In genomic region chr14:122313328-122313727, GRCm38 (mm10) we compare ENCODE assay signal across 32 mouse cellular contexts.
"Had no signal": no experiment of that assay in that cellular context is flagged by ENCODE, and none has a peak within 500 bp of the region (broad histone marks: within the 10 kb centered on the region; RNA-seq: fewer than 3 reads in every experiment).

No protein-coding gene starts in this region.

- H3K4me3 ChIP-seq: left cerebral cortex, adult 2 months; limb, embryonic 10.5 days; limb, embryonic 12.5 days; limb, embryonic 13.5 days; limb, embryonic 15.5 days; liver, embryonic 12.5 days; liver, embryonic 13.5 days; liver, embryonic 15.5 days; lung, embryonic 15.5 days; megakaryocyte, embryonic 14.5 days; midbrain, embryonic 10.5 days; midbrain, embryonic 12.5 days; midbrain, embryonic 13.5 days; midbrain, embryonic 15.5 days; myocyte had no signal

- ATAC-seq: liver, embryonic 12.5 days; liver, postnatal 0 days; lung, postnatal 0 days; midbrain, embryonic 13.5 days; midbrain, embryonic 15.5 days; midbrain, embryonic 16.5 days had no signal

- H3K27ac ChIP-seq: left cerebral cortex, adult 2 months; limb, embryonic 10.5 days; limb, embryonic 12.5 days; limb, embryonic 13.5 days; limb, embryonic 15.5 days; liver, embryonic 12.5 days; liver, embryonic 13.5 days; liver, embryonic 14.5 days; liver, embryonic 15.5 days; lung, embryonic 15.5 days; macrophage; midbrain, embryonic 10.5 days; midbrain, embryonic 12.5 days; midbrain, embryonic 13.5 days; midbrain, embryonic 15.5 days had no signal

- H3K27me3 ChIP-seq: limb, embryonic 12.5 days; limb, embryonic 13.5 days; limb, embryonic 15.5 days; liver, embryonic 12.5 days; liver, embryonic 13.5 days; liver, embryonic 15.5 days; lung, embryonic 15.5 days; megakaryocyte, embryonic 14.5 days; midbrain, embryonic 12.5 days; midbrain, embryonic 13.5 days; midbrain, embryonic 15.5 days had no signal

- H3K36me3 ChIP-seq: limb, embryonic 12.5 days; limb, embryonic 13.5 days; limb, embryonic 15.5 days; lung, embryonic 15.5 days; midbrain, embryonic 13.5 days; midbrain, embryonic 15.5 days had no signal

- H3K4me1 ChIP-seq: limb, embryonic 10.5 days; limb, embryonic 12.5 days; limb, embryonic 13.5 days; limb, embryonic 15.5 days; liver, embryonic 13.5 days; liver, embryonic 15.5 days; lung, embryonic 15.5 days; megakaryocyte, embryonic 14.5 days; midbrain, embryonic 10.5 days; midbrain, embryonic 12.5 days; midbrain, embryonic 13.5 days; midbrain, embryonic 15.5 days had no signal

- H3K4me2 ChIP-seq: limb, embryonic 12.5 days; limb, embryonic 13.5 days; limb, embryonic 15.5 days; liver, embryonic 11.5 days; liver, embryonic 12.5 days; liver, embryonic 13.5 days; liver, embryonic 15.5 days; lung, embryonic 14.5 days; lung, embryonic 15.5 days; midbrain, embryonic 11.5 days; midbrain, embryonic 12.5 days; midbrain, embryonic 13.5 days; midbrain, embryonic 15.5 days had no signal

- DNase-seq: left cerebral cortex, postnatal 4 days; liver; liver, embryonic 13.5 days; liver, postnatal 0 days; lung, adult 18-20 months; lung, adult 2 months; lung, embryonic 14.5 days; lung, postnatal 10 days; lung, postnatal 14 days; lung, postnatal 36 days; lung, postnatal 4 days; midbrain, embryonic 14.5 days had no signal

- H3K9me3 ChIP-seq: limb, embryonic 10.5 days; limb, embryonic 15.5 days; liver, embryonic 12.5 days; liver, embryonic 15.5 days; lung, embryonic 15.5 days; midbrain, embryonic 13.5 days had no signal

- H3K9ac ChIP-seq: limb, embryonic 12.5 days; limb, embryonic 13.5 days; limb, embryonic 15.5 days; liver, embryonic 12.5 days; liver, embryonic 13.5 days; liver, embryonic 14.5 days; liver, embryonic 15.5 days; liver, postnatal 0 days; lung, embryonic 14.5 days; lung, embryonic 15.5 days; midbrain, embryonic 12.5 days; midbrain, embryonic 13.5 days; midbrain, embryonic 15.5 days had no signal
